Mouse (Mus musculus) liver, adult 2 months (tissue): ENCODE results near the gene 4933428G20Rik. TPM values are rescaled to one million over a fixed set of nuclear protein-coding genes. Genes with fewer than 3 reads are reported as not detected.

Experiments used
- DNase-seq: peaks from one replicate; pipeline ENCODE4 v3.0.0-alpha.2; 2011; ENCODE audit warnings: low read depth, low spot score; ENCODE audit errors: extremely low read depth
- H3K27ac ChIP-seq: fragments of 200-500 bp; replicated peaks from 2 replicates; pipeline ENCODE4 v1.5.1; 2012; ENCODE audit warnings: low read depth, mild to moderate bottlenecking, control low read depth, inconsistent platforms, low read length; ENCODE audit not compliant: insufficient read depth
- H3K27me3 ChIP-seq: fragments of 200-500 bp; 2 replicates; pipeline ENCODE4 v1.6.1; 2012; ENCODE audit warnings: mild to moderate bottlenecking, moderate library complexity, low read length, inconsistent platforms; ENCODE audit not compliant: control insufficient read depth, insufficient read depth
- H3K36me3 ChIP-seq: fragments of 200-500 bp; 2 replicates; pipeline ENCODE4 v1.6.1; 2012; ENCODE audit warnings: low read length, inconsistent platforms; ENCODE audit not compliant: control insufficient read depth, insufficient read depth
- H3K4me1 ChIP-seq: fragments of 200-500 bp; 2 replicates; pipeline ENCODE4 v1.6.1; 2011; ENCODE audit warnings: low read length; ENCODE audit not compliant: control insufficient read depth, insufficient read depth
- H3K4me3 ChIP-seq: fragments of 200-500 bp; 2 replicates; pipeline ENCODE4 v1.5.1; 2011; ENCODE audit warnings: low read depth, mild to moderate bottlenecking, control low read depth, low read length, moderate library complexity; ENCODE audit not compliant: insufficient read depth
- H3K79me2 ChIP-seq: fragments of 200-500 bp; 2 replicates; pipeline ENCODE4 v1.6.1; 2012; ENCODE audit warnings: inconsistent platforms, mild to moderate bottlenecking, low read length, moderate library complexity; ENCODE audit not compliant: control insufficient read depth, insufficient read depth
- H3K9ac ChIP-seq: fragments of 200-500 bp; 2 replicates; pipeline ENCODE4 v1.6.1; 2012; ENCODE audit warnings: low read depth, mild to moderate bottlenecking, control low read depth, inconsistent platforms, low read length
- CTCF ChIP-seq: fragments of 200-500 bp; IDR thresholded peaks from 2 replicates; pipeline ENCODE4 v1.5.1; 2011; ENCODE audit warnings: low read depth, low read length, control low read depth
- POLR2A ChIP-seq: fragments of 200-500 bp; IDR thresholded peaks from 2 replicates; pipeline ENCODE4 v1.6.1; 2011; ENCODE audit warnings: low read length, control low read depth; ENCODE audit not compliant: insufficient read depth; ENCODE audit errors: extremely low read depth
- WGBS: fragments of 180-500 bp; shearing (Covaris S2); methylation state at CpG from one replicate; pipeline ENCODE4 v1.1.7; 2018; 5-methylcytosine and 5-hydroxymethylcytosine counted together
- polyA plus RNA-seq: library from polyadenylated mRNA; depleted of rRNA; stranded (reverse); fragments of >200 nt; gene quantifications from 2 replicates; pipeline ENCODE4 v1.2.3, GENCODE M21; 2012
- total RNA-seq: library from RNA; depleted of rRNA; stranded (reverse); fragments of >200 nt; gene quantifications from 2 replicates; pipeline ENCODE4 v1.2.3, GENCODE M21; 2014

4933428G20Rik gene
- total and polyA plus RNA-seq, 2 experiments = not detected

GRCm38 (mm10) chr11:97543883-97544282 lies 43.7 kb upstream of the 4933428G20Rik start:
- peaks cover 21% of the 10 kb centered on the region for H3K27me3 ChIP-seq

GRCm38 (mm10) chr11:97543181-97543733 lies 43.1 kb upstream of the 4933428G20Rik start:
- Histone ChIP-seq H3K4me1 (0 out of 2 replicates have a peak, but pooled peaks cover 1% of the 10 kb centered on the region), H3K36me3 (no peaks in the 10 kb centered on the region), H3K27ac (no peak overlapping the region), H3K9ac (no peak overlapping the region), H3K79me2 (no peaks in the 10 kb centered on the region), H3K4me3 (no peak overlapping the region), H3K27me3 (peaks cover 21% of the 10 kb centered on the region)
- TF ChIP-seq CTCF (no peak), POLR2A (no peak)
- 62% methylated on average over 12 of the region's 12 CpGs for WGBS
- peak; percentile 21 for DNase-seq

More at GRCm38 (mm10) chr11:97543883-97544282, 43.7 kb upstream of the 4933428G20Rik start:
- no peak overlapping the region for H3K4me3 ChIP-seq
- DNase-seq = no peak
- no peaks in the 10 kb centered on the region for H3K36me3 ChIP-seq
- no peaks in the 10 kb centered on the region for H3K79me2 ChIP-seq
- TF ChIP-seq CTCF = no peak
- no peak for TF ChIP-seq POLR2A
- 90% methylated on average over 9 of the region's 9 CpGs for WGBS
- H3K9ac ChIP-seq = no peak overlapping the region
- no peak overlapping the region for H3K27ac ChIP-seq
- 0 out of 2 replicates have a peak, but pooled peaks cover 1% of the 10 kb centered on the region for H3K4me1 ChIP-seq

- WGBS = 87% methylated on average over 22 of the region's 22 CpGs
- H3K79me2 ChIP-seq = no peaks in the 10 kb centered on the region
- no peak for TF ChIP-seq POLR2A
- no peak for TF ChIP-seq CTCF
- H3K4me3 ChIP-seq = no peak overlapping the region
- 0 out of 2 replicates have a peak, but pooled peaks cover 1% of the 10 kb centered on the region for H3K4me1 ChIP-seq
- no peaks in the 10 kb centered on the region for H3K36me3 ChIP-seq
- peaks cover 17% of the 10 kb centered on the region for H3K27me3 ChIP-seq
- H3K27ac ChIP-seq = no peak overlapping the region
- DNase-seq = no peak
- H3K9ac ChIP-seq = no peak overlapping the region
Observed at GRCm38 (mm10) chr11:97542171-97543150, 42.3 kb upstream of the 4933428G20Rik start.

GRCm38 (mm10) chr11:97540604-97541003 lies 40.5 kb upstream of the 4933428G20Rik start:
- H3K9ac ChIP-seq = no peak overlapping the region
- no peak overlapping the region for H3K27ac ChIP-seq
- H3K27me3 ChIP-seq = 0 out of 2 replicates have a peak, but pooled peaks cover 4% of the 10 kb centered on the region
- no peaks in the 10 kb centered on the region for H3K79me2 ChIP-seq
- TF ChIP-seq POLR2A (no peak), CTCF (no peak)
- H3K4me1 ChIP-seq = no peaks in the 10 kb centered on the region
- no peak for DNase-seq
- WGBS = 64% methylated on average over 3 of the region's 3 CpGs
- H3K36me3 ChIP-seq = no peaks in the 10 kb centered on the region
- H3K4me3 ChIP-seq = no peak overlapping the region

GRCm38 (mm10) chr11:97540136-97540535 lies 40.0 kb upstream of the 4933428G20Rik start:
- Histone ChIP-seq H3K27me3 (peaks cover 6% of the 10 kb centered on the region), H3K4me3 (no peak overlapping the region), H3K36me3 (no peaks in the 10 kb centered on the region), H3K9ac (no peak overlapping the region), H3K79me2 (no peaks in the 10 kb centered on the region), H3K27ac (no peak overlapping the region), H3K4me1 (no peaks in the 10 kb centered on the region)
- TF ChIP-seq CTCF (no peak), POLR2A (no peak)
- DNase-seq = no peak
- 51% methylated on average over 3 of the region's 3 CpGs for whole genome bisulfite sequencing
